Mouse (Mus musculus) midbrain, embryonic 10.5 days (tissue): ENCODE results near the gene Ccm2. TPM values are rescaled to one million over a fixed set of nuclear protein-coding genes. Genes with fewer than 3 reads are reported as not detected.

Experiments used
- DNase-seq: peaks from one replicate; pipeline ENCODE4 v3.0.0-alpha.2; 2017; ENCODE audit warnings: low spot score
- H3K27ac ChIP-seq: fragments of 300-500 bp; sonication (generic); replicated peaks from 2 replicates; pipeline ENCODE4 v1.5.1; 2016; ENCODE audit warnings: mild to moderate bottlenecking
- H3K27me3 ChIP-seq: fragments of 300-500 bp; sonication (generic); 2 replicates; pipeline ENCODE4 v1.6.1; 2016; ENCODE audit warnings: low read depth, mild to moderate bottlenecking; ENCODE audit not compliant: poor library complexity, severe bottlenecking
- H3K36me3 ChIP-seq: fragments of 300-500 bp; sonication (generic); 2 replicates; pipeline ENCODE4 v1.6.1; 2016; ENCODE audit warnings: mild to moderate bottlenecking, moderate library complexity
- H3K4me1 ChIP-seq: fragments of 300-500 bp; sonication (generic); 2 replicates; pipeline ENCODE4 v1.6.1; 2016
- H3K4me3 ChIP-seq: fragments of 300-500 bp; sonication (generic); 2 replicates; pipeline ENCODE4 v1.5.1; 2016; ENCODE audit warnings: mild to moderate bottlenecking, moderate library complexity
- H3K9me3 ChIP-seq: fragments of 300-500 bp; sonication (generic); replicated peaks from 2 replicates; pipeline ENCODE4 v1.6.1; 2016; ENCODE audit warnings: mild to moderate bottlenecking
- WGBS: fragments of 180-500 bp; shearing (Covaris S2); methylation state at CpG from one replicate; pipeline ENCODE4 v1.1.7; 2016; 5-methylcytosine and 5-hydroxymethylcytosine counted together
- polyA plus RNA-seq: library from polyadenylated mRNA; unstranded; fragments of >200 nt; fragmentation: Nextera tagmentation; extraction: Ambion mirVana; gene quantifications from 2 replicates; pipeline ENCODE4 v1.2.1, GENCODE M21; 2016

The Ccm2 gene
- polyA plus RNA-seq, 1 experiment from 2014 or later: 106 TPM

GRCm38 (mm10) chr11:6593406-6593805, 46.7 kb downstream of the Ccm2 start:
- Histone ChIP-seq H3K27ac (no peak overlapping the region), H3K27me3 (no peaks in the 10 kb centered on the region), H3K4me1 (peaks cover 12% of the 10 kb centered on the region), H3K36me3 (peaks cover 99% of the 10 kb centered on the region), H3K9me3 (no peaks in the 10 kb centered on the region), H3K4me3 (no peak overlapping the region)
- no peak for DNase-seq
- WGBS: 86% methylated on average over 11 of the region's 11 CpGs

- peaks cover 86% of the 10 kb centered on the region for H3K36me3 ChIP-seq
- no peaks in the 10 kb centered on the region for H3K9me3 ChIP-seq
- H3K4me3 ChIP-seq: no peak overlapping the region
- H3K4me1 ChIP-seq: peaks cover 26% of the 10 kb centered on the region
- no peak overlapping the region for H3K27ac ChIP-seq
- no peak for DNase-seq
- WGBS: 91% methylated on average over 6 of the region's 6 CpGs
- H3K27me3 ChIP-seq: no peaks in the 10 kb centered on the region
Observed at GRCm38 (mm10) chr11:6594845-6595244, 48.2 kb downstream of the Ccm2 start.

GRCm38 (mm10) chr11:6595339-6595738, 48.7 kb downstream of the Ccm2 start:
- no peak for DNase-seq
- no peak overlapping the region for H3K4me3 ChIP-seq
- H3K36me3 ChIP-seq: peaks cover 84% of the 10 kb centered on the region
- no peak overlapping the region for H3K27ac ChIP-seq
- peaks cover 31% of the 10 kb centered on the region for H3K4me1 ChIP-seq
- H3K9me3 ChIP-seq: no peaks in the 10 kb centered on the region
- no peaks in the 10 kb centered on the region for H3K27me3 ChIP-seq
- WGBS: 92% methylated on average over 5 of the region's 5 CpGs

- Histone ChIP-seq H3K27me3 (no peaks in the 10 kb centered on the region), H3K9me3 (no peaks in the 10 kb centered on the region), H3K4me1 (peaks cover 35% of the 10 kb centered on the region), H3K27ac (no peak overlapping the region), H3K4me3 (no peak overlapping the region), H3K36me3 (peaks cover 80% of the 10 kb centered on the region)
- no peak for DNase-seq
- WGBS: 94% methylated on average over 6 of the region's 6 CpGs
Observed at GRCm38 (mm10) chr11:6596205-6596604, 49.5 kb downstream of the Ccm2 start.

- 89% methylated on average over 3 of the region's 3 CpGs for WGBS
- H3K4me1 ChIP-seq: peaks cover 36% of the 10 kb centered on the region
- H3K27me3 ChIP-seq: no peaks in the 10 kb centered on the region
- H3K27ac ChIP-seq: no peak overlapping the region
- H3K36me3 ChIP-seq: peaks cover 80% of the 10 kb centered on the region
- no peaks in the 10 kb centered on the region for H3K9me3 ChIP-seq
- H3K4me3 ChIP-seq: no peak overlapping the region
- DNase-seq: no peak
Observed at GRCm38 (mm10) chr11:6596616-6597015, 49.9 kb downstream of the Ccm2 start.

- DNase-seq: no peak
- Histone ChIP-seq H3K4me1 (peaks cover 45% of the 10 kb centered on the region), H3K4me3 (no peak overlapping the region), H3K27me3 (no peaks in the 10 kb centered on the region), H3K9me3 (no peaks in the 10 kb centered on the region), H3K36me3 (peaks cover 79% of the 10 kb centered on the region), H3K27ac (0 out of 2 replicates have a peak overlapping the region, but pooled peaks have one; percentile 76)
- 81% methylated on average over 7 of the region's 7 CpGs for WGBS
Observed at GRCm38 (mm10) chr11:6597523-6597922, 50.8 kb downstream of the Ccm2 start.

- Histone ChIP-seq H3K4me3 (peak overlapping the region; percentile 41), H3K4me1 (peaks cover 53% of the 10 kb centered on the region), H3K27me3 (peaks cover 4% of the 10 kb centered on the region), H3K27ac (peak overlapping the region; percentile 76), H3K36me3 (peaks cover 71% of the 10 kb centered on the region), H3K9me3 (no peaks in the 10 kb centered on the region)
- 55% methylated on average over 19 of the region's 19 CpGs for WGBS
- no peak for DNase-seq
Observed at GRCm38 (mm10) chr11:6598191-6598889, 51.7 kb downstream of the Ccm2 start.

GRCm38 (mm10) chr11:6599011-6599681, 52.5 kb downstream of the Ccm2 start:
- Histone ChIP-seq H3K27ac (peak overlapping the region; percentile 76), H3K9me3 (no peaks in the 10 kb centered on the region), H3K4me1 (peaks cover 61% of the 10 kb centered on the region), H3K27me3 (peaks cover 12% of the 10 kb centered on the region), H3K4me3 (peak overlapping the region; percentile 41), H3K36me3 (peaks cover 63% of the 10 kb centered on the region)
- DNase-seq: peak; percentile 54
- 16% methylated on average over 27 of the region's 27 CpGs for WGBS

GRCm38 (mm10) chr11:6599831-6600230, 53.1 kb downstream of the Ccm2 start:
- Histone ChIP-seq H3K27ac (peak overlapping the region; percentile 76), H3K9me3 (no peaks in the 10 kb centered on the region), H3K36me3 (peaks cover 56% of the 10 kb centered on the region), H3K4me3 (peak overlapping the region; percentile 41; the same call in 1 of the 2 replicates), H3K4me1 (peaks cover 68% of the 10 kb centered on the region), H3K27me3 (peaks cover 19% of the 10 kb centered on the region)
- no peak for DNase-seq
- WGBS: 82% methylated on average over 6 of the region's 6 CpGs

GRCm38 (mm10) chr11:6600284-6600944, 53.7 kb downstream of the Ccm2 start:
- Histone ChIP-seq H3K27ac (0 out of 2 replicates have a peak overlapping the region, but pooled peaks have one; percentile 76), H3K36me3 (peaks cover 50% of the 10 kb centered on the region), H3K4me1 (peaks cover 74% of the 10 kb centered on the region), H3K27me3 (peaks cover 25% of the 10 kb centered on the region), H3K9me3 (no peaks in the 10 kb centered on the region), H3K4me3 (no peak overlapping the region)
- DNase-seq: no peak
- WGBS: 87% methylated on average over 8 of the region's 8 CpGs

- H3K9me3 ChIP-seq: no peaks in the 10 kb centered on the region
- H3K36me3 ChIP-seq: peaks cover 36% of the 10 kb centered on the region
- H3K4me1 ChIP-seq: peaks cover 88% of the 10 kb centered on the region
- H3K4me3 ChIP-seq: no peak overlapping the region
- 86% methylated on average over 20 of the region's 20 CpGs for WGBS
- DNase-seq: no peak
- H3K27me3 ChIP-seq: peaks cover 40% of the 10 kb centered on the region
- 0 out of 2 replicates have a peak overlapping the region, but pooled peaks have one; percentile 6 for H3K27ac ChIP-seq
Observed at GRCm38 (mm10) chr11:6601649-6602480, 55.2 kb downstream of the Ccm2 start.

- H3K4me3 ChIP-seq: 0 out of 2 replicates have a peak overlapping the region, but pooled peaks have one; percentile 10
- no peak overlapping the region for H3K27ac ChIP-seq
- peaks cover 84% of the 10 kb centered on the region for H3K4me1 ChIP-seq
- peaks cover 40% of the 10 kb centered on the region for H3K27me3 ChIP-seq
- no peak for DNase-seq
- no peaks in the 10 kb centered on the region for H3K9me3 ChIP-seq
- WGBS: 84% methylated on average over 9 of the region's 9 CpGs
- peaks cover 28% of the 10 kb centered on the region for H3K36me3 ChIP-seq
Observed at GRCm38 (mm10) chr11:6602662-6603061, 56.0 kb downstream of the Ccm2 start.
